Mouse (Mus musculus): ENCODE measurements around the gene Slc16a1. TPM values are rescaled to one million over a fixed set of nuclear protein-coding genes. Genes with fewer than 3 reads are reported as not detected.
A peak's percentile ranks its signal among the peaks of the same experiment; 100 is the strongest.

The Slc16a1 gene
- total and polyA plus RNA-seq, 2 experiments, result 30.8 to 34.2 TPM

DNA sequence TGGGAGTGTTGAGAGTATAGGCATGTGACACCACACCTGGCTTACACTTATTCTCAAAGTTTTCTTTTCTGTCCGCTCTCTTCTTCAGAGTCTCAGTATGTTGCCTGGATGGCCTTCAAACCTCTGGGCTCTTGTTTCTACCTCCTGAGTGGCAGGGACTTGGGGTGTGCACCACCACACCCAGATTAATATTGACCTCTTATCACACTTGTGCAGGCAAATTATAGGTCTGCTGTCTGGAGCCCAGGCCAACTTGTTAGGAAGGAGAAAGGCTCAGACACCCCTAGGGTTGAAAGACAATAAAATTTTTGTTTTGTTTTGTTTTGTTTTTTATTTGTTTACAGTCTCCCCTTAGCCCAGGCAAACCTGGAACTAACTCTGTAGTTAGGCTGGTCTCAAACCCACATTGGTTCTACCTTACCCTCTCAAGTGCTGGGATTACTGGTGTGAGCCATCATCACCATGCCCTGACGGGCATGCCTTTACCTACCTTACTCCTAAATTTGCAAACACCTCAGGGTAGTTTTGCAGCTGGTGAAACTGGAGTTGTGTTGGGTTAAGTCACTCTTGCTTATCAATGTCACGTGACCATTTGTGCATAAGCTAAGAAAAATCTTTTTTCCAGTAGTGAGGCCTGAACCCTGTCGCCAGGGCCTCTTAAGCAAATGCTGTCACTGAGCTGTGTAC is 35.3 kb downstream of the Slc16a1 start:
- peaks cover 16% of the 10 kb centered on the region for H3K4me1 ChIP-seq (ENCODE audit: control insufficient read depth, insufficient read depth, low read length)
- WGBS, result 70% methylated on average over 4 of the region's 4 CpGs
- H3K4me3 ChIP-seq (ENCODE audit: insufficient read depth, low read depth, low read length), result no peak overlapping the region
- H3K27ac ChIP-seq (replicated peaks; ENCODE audit: insufficient read depth, low read depth, low read length), result no peak overlapping the region
- no peaks in the 10 kb centered on the region for H3K27me3 ChIP-seq (ENCODE audit: control insufficient read depth, insufficient read depth, low read length)
- TF ChIP-seq CTCF (IDR thresholded peaks at IDR 0.05; ENCODE audit: low read depth, low read length) (no peak), POLR2A (IDR thresholded peaks at IDR 0.05; ENCODE audit: extremely low read depth, insufficient read depth, low read length) (no peak)
- DNase-seq (ENCODE audit: extremely low read depth, low read depth, low spot score), result no peak
- H3K9ac ChIP-seq (ENCODE audit: low read depth, low read length), result no peak overlapping the region
- no peaks in the 10 kb centered on the region for H3K79me2 ChIP-seq (ENCODE audit: control insufficient read depth, insufficient read depth, low read length)
- H3K36me3 ChIP-seq (ENCODE audit: control insufficient read depth, insufficient read depth, low read length), result no peaks in the 10 kb centered on the region

GRCm38 (mm10) chr3:104674329-104675220 is 36.1 kb downstream of the Slc16a1 start:
- Histone ChIP-seq H3K4me1 (ENCODE audit: control insufficient read depth, insufficient read depth, low read length) (peaks cover 16% of the 10 kb centered on the region), H3K27ac (replicated peaks; ENCODE audit: insufficient read depth, low read depth, low read length) (no peak overlapping the region), H3K4me3 (ENCODE audit: insufficient read depth, low read depth, low read length) (no peak overlapping the region), H3K79me2 (ENCODE audit: control insufficient read depth, insufficient read depth, low read length) (no peaks in the 10 kb centered on the region), H3K9ac (ENCODE audit: low read depth, low read length) (no peak overlapping the region), H3K27me3 (ENCODE audit: control insufficient read depth, insufficient read depth, low read length) (no peaks in the 10 kb centered on the region), H3K36me3 (ENCODE audit: control insufficient read depth, insufficient read depth, low read length) (no peaks in the 10 kb centered on the region)
- no peak for DNase-seq (ENCODE audit: extremely low read depth, low read depth, low spot score)
- WGBS, result 36% methylated on average over 14 of the region's 14 CpGs
- TF ChIP-seq CTCF (IDR thresholded peaks at IDR 0.05; ENCODE audit: low read depth, low read length), result no peak
- no peak for TF ChIP-seq POLR2A (IDR thresholded peaks at IDR 0.05; ENCODE audit: extremely low read depth, insufficient read depth, low read length)

GRCm38 (mm10) chr3:104675258-104675851 is 36.9 kb downstream of the Slc16a1 start:
- Histone ChIP-seq H3K4me1 (ENCODE audit: control insufficient read depth, insufficient read depth, low read length) (peaks cover 16% of the 10 kb centered on the region), H3K27me3 (ENCODE audit: control insufficient read depth, insufficient read depth, low read length) (no peaks in the 10 kb centered on the region), H3K4me3 (ENCODE audit: insufficient read depth, low read depth, low read length) (peak overlapping the region; percentile 49), H3K36me3 (ENCODE audit: control insufficient read depth, insufficient read depth, low read length) (no peaks in the 10 kb centered on the region), H3K9ac (ENCODE audit: low read depth, low read length) (peak overlapping the region; percentile 46; the same call in 1 of the 2 replicates), H3K27ac (replicated peaks; ENCODE audit: insufficient read depth, low read depth, low read length) (no peak overlapping the region), H3K79me2 (ENCODE audit: control insufficient read depth, insufficient read depth, low read length) (no peaks in the 10 kb centered on the region)
- TF ChIP-seq POLR2A (IDR thresholded peaks at IDR 0.05; ENCODE audit: extremely low read depth, insufficient read depth, low read length) (no peak), CTCF (IDR thresholded peaks at IDR 0.05; ENCODE audit: low read depth, low read length) (peak; percentile 94)
- DNase-seq (ENCODE audit: extremely low read depth, low read depth, low spot score), result peak; percentile 40
- WGBS, result 3% methylated on average over 23 of the region's 23 CpGs

- Histone ChIP-seq H3K27ac (replicated peaks; ENCODE audit: insufficient read depth, low read depth, low read length) (peak overlapping the region; percentile 64), H3K79me2 (ENCODE audit: control insufficient read depth, insufficient read depth, low read length) (no peaks in the 10 kb centered on the region), H3K27me3 (ENCODE audit: control insufficient read depth, insufficient read depth, low read length) (no peaks in the 10 kb centered on the region), H3K4me1 (ENCODE audit: control insufficient read depth, insufficient read depth, low read length) (peaks cover 11% of the 10 kb centered on the region), H3K9ac (ENCODE audit: low read depth, low read length) (peak overlapping the region; percentile 46), H3K4me3 (ENCODE audit: insufficient read depth, low read depth, low read length) (no peak overlapping the region), H3K36me3 (ENCODE audit: control insufficient read depth, insufficient read depth, low read length) (no peaks in the 10 kb centered on the region)
- WGBS, result 37% methylated on average over 2 of the region's 2 CpGs
- DNase-seq (ENCODE audit: extremely low read depth, low read depth, low spot score), result peak; percentile 98
- TF ChIP-seq CTCF (IDR thresholded peaks at IDR 0.05; ENCODE audit: low read depth, low read length) (no peak), POLR2A (IDR thresholded peaks at IDR 0.05; ENCODE audit: extremely low read depth, insufficient read depth, low read length) (no peak)
Observed at GRCm38 (mm10) chr3:104677781-104678180, 39.3 kb downstream of the Slc16a1 start.

- no peaks in the 10 kb centered on the region for H3K27me3 ChIP-seq (ENCODE audit: control insufficient read depth, insufficient read depth, low read length)
- 94% methylated on average over 8 of the region's 8 CpGs for WGBS
- no peak for DNase-seq (ENCODE audit: extremely low read depth, low read depth, low spot score)
- H3K9ac ChIP-seq (ENCODE audit: low read depth, low read length), result no peak overlapping the region
- H3K4me1 ChIP-seq (ENCODE audit: control insufficient read depth, insufficient read depth, low read length), result peaks cover 11% of the 10 kb centered on the region
- no peak overlapping the region for H3K4me3 ChIP-seq (ENCODE audit: insufficient read depth, low read depth, low read length)
- no peaks in the 10 kb centered on the region for H3K79me2 ChIP-seq (ENCODE audit: control insufficient read depth, insufficient read depth, low read length)
- H3K27ac ChIP-seq (replicated peaks; ENCODE audit: insufficient read depth, low read depth, low read length), result no peak overlapping the region
- TF ChIP-seq CTCF (IDR thresholded peaks at IDR 0.05; ENCODE audit: low read depth, low read length) (no peak), POLR2A (IDR thresholded peaks at IDR 0.05; ENCODE audit: extremely low read depth, insufficient read depth, low read length) (no peak)
- H3K36me3 ChIP-seq (ENCODE audit: control insufficient read depth, insufficient read depth, low read length), result no peaks in the 10 kb centered on the region
Observed at GRCm38 (mm10) chr3:104678826-104679225, 40.4 kb downstream of the Slc16a1 start.
